Mouse (Mus musculus): ENCODE data around the gene Kcnk10.

The Kcnk10 gene

GRCm38 (mm10) chr12:98396586-98396985, 181.5 kb downstream of the Kcnk10 start:
- no peaks in the 10 kb centered on the region for H3K36me3 ChIP-seq (ENCODE audit: insufficient read depth, low read length)
- H3K4me3 ChIP-seq (replicated peaks; ENCODE audit: low read length) = no peak overlapping the region
- H3K4me1 ChIP-seq (replicated peaks; ENCODE audit: low read depth, low read length) = no peaks in the 10 kb centered on the region
- TF ChIP-seq NANOG (IDR thresholded peaks at IDR 0.05; ENCODE audit: borderline replicate concordance, low read length) (no peak), CTCF (conservative IDR thresholded peaks at IDR 0.05; ENCODE audit: low read length) (no peak), POU5F1 (IDR thresholded peaks at IDR 0.05; ENCODE audit: borderline replicate concordance, low read length) (no peak)
- H3K27me3 ChIP-seq (ENCODE audit: insufficient read depth, low read length) = no peaks in the 10 kb centered on the region
- peaks cover 3% of the 10 kb centered on the region; the same call in 1 of the 2 replicates for H3K9me3 ChIP-seq (ENCODE audit: low read length)

- Histone ChIP-seq H3K27me3 (ENCODE audit: insufficient read depth, low read length) (no peaks in the 10 kb centered on the region), H3K4me3 (replicated peaks; ENCODE audit: low read length) (no peak overlapping the region), H3K4me1 (replicated peaks; ENCODE audit: low read depth, low read length) (no peaks in the 10 kb centered on the region), H3K36me3 (ENCODE audit: insufficient read depth, low read length) (no peaks in the 10 kb centered on the region), H3K9me3 (ENCODE audit: low read length) (peaks cover 3% of the 10 kb centered on the region; the same call in 1 of the 2 replicates)
- TF ChIP-seq NANOG (IDR thresholded peaks at IDR 0.05; ENCODE audit: borderline replicate concordance, low read length) (no peak), CTCF (conservative IDR thresholded peaks at IDR 0.05; ENCODE audit: low read length) (no peak), POU5F1 (IDR thresholded peaks at IDR 0.05; ENCODE audit: borderline replicate concordance, low read length) (no peak)
Measured at GRCm38 (mm10) chr12:98394115-98394514, 184.0 kb downstream of the Kcnk10 start.

- no peaks in the 10 kb centered on the region for H3K4me1 ChIP-seq (replicated peaks; ENCODE audit: low read depth, low read length)
- no peak for TF ChIP-seq CTCF (conservative IDR thresholded peaks at IDR 0.05; ENCODE audit: low read length)
- no peak for TF ChIP-seq NANOG (IDR thresholded peaks at IDR 0.05; ENCODE audit: borderline replicate concordance, low read length)
- TF ChIP-seq POU5F1 (IDR thresholded peaks at IDR 0.05; ENCODE audit: borderline replicate concordance, low read length) = no peak
Measured at GRCm38 (mm10) chr12:98391347-98391746, 186.8 kb downstream of the Kcnk10 start.

GRCm38 (mm10) chr12:98389618-98390017, 188.5 kb downstream of the Kcnk10 start:
- no peaks in the 10 kb centered on the region for H3K27me3 ChIP-seq (ENCODE audit: insufficient read depth, low read length)
- H3K4me1 ChIP-seq (replicated peaks; ENCODE audit: low read depth, low read length) = no peaks in the 10 kb centered on the region
- H3K4me3 ChIP-seq (replicated peaks; ENCODE audit: low read length) = no peak overlapping the region
- TF ChIP-seq NANOG (IDR thresholded peaks at IDR 0.05; ENCODE audit: borderline replicate concordance, low read length) (no peak), POU5F1 (IDR thresholded peaks at IDR 0.05; ENCODE audit: borderline replicate concordance, low read length) (no peak), CTCF (conservative IDR thresholded peaks at IDR 0.05; ENCODE audit: low read length) (no peak)
- peaks cover 3% of the 10 kb centered on the region; the same call in 1 of the 2 replicates for H3K9me3 ChIP-seq (ENCODE audit: low read length)
- no peaks in the 10 kb centered on the region for H3K36me3 ChIP-seq (ENCODE audit: insufficient read depth, low read length)

More at GRCm38 (mm10) chr12:98391347-98391746, 186.8 kb downstream of the Kcnk10 start:
- H3K27me3 ChIP-seq (ENCODE audit: insufficient read depth, low read length) = no peaks in the 10 kb centered on the region
- H3K36me3 ChIP-seq (ENCODE audit: insufficient read depth, low read length) = no peaks in the 10 kb centered on the region
- no peak overlapping the region for H3K4me3 ChIP-seq (replicated peaks; ENCODE audit: low read length)
- peaks cover 3% of the 10 kb centered on the region; the same call in 1 of the 2 replicates for H3K9me3 ChIP-seq (ENCODE audit: low read length)
